Mouse (Mus musculus) neural tube, embryonic 12.5 days (tissue): ENCODE results near the gene Cd40lg. TPM values are rescaled to one million over a fixed set of nuclear protein-coding genes. Genes with fewer than 3 reads are reported as not detected.

Source experiments
- ATAC-seq: fragments of 200-750 bp; cut with Nextera tagmentation; 2 replicates; pipeline ENCODE4 v1.8.0; 2017; ENCODE audit warnings: low read depth, mild to moderate bottlenecking, moderate TSS enrichment, moderate library complexity; ENCODE audit not compliant: low FRiP score
- H3K27ac ChIP-seq: fragments of 300-500 bp; sonication (generic); 2 replicates; pipeline ENCODE4 v1.5.1; 2016
- H3K27me3 ChIP-seq: fragments of 300-500 bp; sonication (generic); replicated peaks from 2 replicates; pipeline ENCODE4 v1.6.1; 2016; ENCODE audit warnings: mild to moderate bottlenecking
- H3K36me3 ChIP-seq: fragments of 300-500 bp; sonication (generic); 2 replicates; pipeline ENCODE4 v1.6.1; 2016; ENCODE audit warnings: mild to moderate bottlenecking
- H3K4me1 ChIP-seq: fragments of 300-500 bp; sonication (generic); 2 replicates; pipeline ENCODE4 v1.6.1; 2016
- H3K4me2 ChIP-seq: fragments of 300-500 bp; sonication (generic); replicated peaks from 2 replicates; pipeline ENCODE4 v1.6.1; 2016; ENCODE audit warnings: mild to moderate bottlenecking
- H3K4me3 ChIP-seq: fragments of 300-500 bp; sonication (generic); 2 replicates; pipeline ENCODE4 v1.5.1; 2016
- H3K9ac ChIP-seq: fragments of 300-500 bp; sonication (generic); 2 replicates; pipeline ENCODE4 v1.6.1; 2016; ENCODE audit warnings: mild to moderate bottlenecking
- H3K9me3 ChIP-seq: fragments of 300-500 bp; sonication (generic); 2 replicates; pipeline ENCODE4 v1.6.1; 2016; ENCODE audit warnings: mild to moderate bottlenecking
- WGBS: fragments of 180-500 bp; shearing (Covaris S2); methylation state at CpG from one replicate; pipeline ENCODE4 v1.1.7; 2016; 5-methylcytosine and 5-hydroxymethylcytosine counted together
- polyA plus RNA-seq: library from polyadenylated mRNA; unstranded; fragments of >200 nt; fragmentation: Nextera tagmentation; extraction: Ambion mirVana; gene quantifications from 2 replicates; pipeline ENCODE4 v1.2.1, GENCODE M21; 2016

The Cd40lg gene
- not detected in 2 replicates for polyA plus RNA-seq

DNA sequence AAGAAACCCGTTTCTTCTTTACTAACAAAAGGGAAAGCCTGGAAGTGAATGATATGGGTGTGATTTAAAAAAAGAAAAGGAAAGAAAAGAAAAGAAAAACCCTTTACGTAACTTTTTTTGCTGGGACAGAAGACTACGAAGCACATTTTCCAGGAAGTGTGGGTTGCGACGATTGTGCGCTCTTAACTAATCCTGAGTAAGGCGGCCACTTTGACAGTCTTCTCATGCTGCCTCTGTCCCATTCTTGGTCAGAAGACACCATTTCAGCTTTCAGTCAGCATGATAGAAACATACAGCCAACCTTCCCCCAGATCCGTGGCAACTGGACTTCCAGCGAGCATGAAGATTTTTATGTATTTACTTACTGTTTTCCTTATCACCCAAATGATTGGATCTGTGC lies at the start of gene Cd40lg:
TSS of gene Cd40lg (plus strand) at position 268 of the 400 bp plus-strand sequence.
- Histone ChIP-seq H3K4me3 (no peak within 1 kb of the TSS), H3K4me1 (no peaks in the 10 kb centered on the region), H3K4me2 (no peak within 1 kb of the TSS), H3K27ac (no peak within 1 kb of the TSS), H3K9ac (no peak within 1 kb of the TSS), H3K9me3 (no peaks in the 10 kb centered on the region), H3K27me3 (no peaks in the 10 kb centered on the region), H3K36me3 (no peaks in the 10 kb centered on the region)
- no peak for ATAC-seq
- WGBS = 91% methylated on average over 9 of the region's 9 CpGs

- ATAC-seq = no peak
- no peak overlapping the region for H3K4me2 ChIP-seq
- no peak overlapping the region for H3K9ac ChIP-seq
- H3K4me1 ChIP-seq = no peaks in the 10 kb centered on the region
- no peaks in the 10 kb centered on the region for H3K36me3 ChIP-seq
- H3K27ac ChIP-seq = no peak overlapping the region
- 69% methylated on average over 1 of the region's 1 CpGs for WGBS
- no peaks in the 10 kb centered on the region for H3K9me3 ChIP-seq
- H3K27me3 ChIP-seq = no peaks in the 10 kb centered on the region
- no peak overlapping the region for H3K4me3 ChIP-seq
Measured at GRCm38 (mm10) chrX:57166549-57166948, 45.4 kb upstream of the Cd40lg start.

DNA sequence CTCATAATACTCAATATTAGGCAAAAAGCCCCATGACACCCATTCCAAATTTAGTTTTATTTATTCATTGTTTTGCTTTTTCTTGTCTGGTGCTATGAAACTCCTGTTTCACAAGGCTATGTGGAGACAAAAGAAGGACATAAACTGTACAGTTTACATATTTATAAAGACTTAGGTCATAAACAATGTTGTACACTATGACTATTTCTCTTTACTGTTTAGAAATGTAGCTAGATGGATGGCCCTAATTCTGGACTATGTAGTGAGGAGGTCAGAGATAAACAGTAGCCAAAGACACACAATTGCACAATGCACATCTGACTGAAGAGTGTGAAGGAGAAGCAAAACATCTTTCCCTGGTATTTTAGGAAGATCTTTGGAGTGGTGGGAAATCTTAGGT lies 40.7 kb upstream of the Cd40lg start:
- Histone ChIP-seq H3K9me3 (no peaks in the 10 kb centered on the region), H3K9ac (no peak overlapping the region), H3K4me3 (no peak overlapping the region), H3K36me3 (no peaks in the 10 kb centered on the region), H3K4me1 (no peaks in the 10 kb centered on the region), H3K27ac (no peak overlapping the region), H3K4me2 (no peak overlapping the region), H3K27me3 (no peaks in the 10 kb centered on the region)
- ATAC-seq = no peak

DNA sequence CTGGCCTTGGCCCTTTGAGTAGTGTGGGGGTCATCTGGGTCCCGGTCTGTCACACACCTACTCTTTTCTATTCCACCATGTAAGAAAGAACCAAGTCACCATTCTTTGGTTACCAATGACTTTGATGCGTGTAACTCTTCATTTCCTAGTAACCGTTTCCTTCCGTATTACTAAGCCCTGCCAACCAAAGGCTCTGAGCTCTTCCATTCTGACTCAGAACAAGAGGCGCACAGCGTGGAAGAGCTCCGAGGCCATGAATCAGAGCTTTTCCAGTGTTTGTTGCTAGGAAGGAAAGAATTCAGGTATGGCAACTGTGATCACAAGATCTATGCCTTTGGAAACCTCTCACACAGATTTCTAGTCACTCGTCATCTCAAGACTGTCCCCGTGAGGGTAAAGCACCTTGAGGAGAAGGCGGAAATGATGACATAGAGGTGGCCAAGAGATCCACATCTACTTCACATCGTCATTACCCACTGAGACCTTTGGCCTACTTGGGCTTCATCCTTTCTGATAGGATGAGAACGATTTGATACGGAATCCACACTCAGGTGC lies 34.6 kb upstream of the Cd40lg start:
- Histone ChIP-seq H3K27ac (no peak overlapping the region), H3K9ac (no peak overlapping the region), H3K4me2 (no peak overlapping the region), H3K36me3 (no peaks in the 10 kb centered on the region), H3K9me3 (no peaks in the 10 kb centered on the region), H3K4me3 (no peak overlapping the region), H3K4me1 (no peaks in the 10 kb centered on the region), H3K27me3 (no peaks in the 10 kb centered on the region)
- no peak for ATAC-seq
- WGBS = 94% methylated on average over 13 of the region's 13 CpGs

GRCm38 (mm10) chrX:57182470-57182869 lies 29.5 kb upstream of the Cd40lg start:
- no peak overlapping the region for H3K9ac ChIP-seq
- no peak overlapping the region for H3K27ac ChIP-seq
- H3K27me3 ChIP-seq = no peaks in the 10 kb centered on the region
- WGBS = 84% methylated on average over 2 of the region's 2 CpGs
- H3K4me2 ChIP-seq = no peak overlapping the region
- no peak overlapping the region for H3K4me3 ChIP-seq
- no peaks in the 10 kb centered on the region for H3K9me3 ChIP-seq
- ATAC-seq = no peak
- no peaks in the 10 kb centered on the region for H3K4me1 ChIP-seq
- H3K36me3 ChIP-seq = no peaks in the 10 kb centered on the region

DNA sequence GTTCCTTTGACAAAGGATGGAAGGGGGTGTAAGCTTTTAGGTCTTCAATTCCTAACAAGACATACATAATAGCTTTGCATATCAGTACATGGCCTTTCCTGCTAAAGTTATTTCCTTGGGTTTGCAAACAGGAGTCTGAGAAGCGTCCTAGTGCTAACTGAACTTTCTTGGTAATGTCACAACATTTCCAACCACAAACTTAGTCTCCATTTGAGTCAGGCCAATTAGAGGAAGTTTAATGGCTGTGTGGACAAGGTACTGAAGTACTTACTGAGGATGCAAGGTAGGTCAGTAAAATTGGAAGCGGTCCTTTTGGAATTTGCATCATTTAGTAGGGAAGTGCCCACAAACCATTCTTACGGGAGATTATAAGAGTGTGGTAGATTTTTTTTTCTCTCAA lies 28.6 kb upstream of the Cd40lg start:
- H3K4me2 ChIP-seq = no peak overlapping the region
- H3K27ac ChIP-seq = no peak overlapping the region
- H3K27me3 ChIP-seq = no peaks in the 10 kb centered on the region
- H3K4me1 ChIP-seq = no peaks in the 10 kb centered on the region
- H3K9me3 ChIP-seq = no peaks in the 10 kb centered on the region
- H3K9ac ChIP-seq = no peak overlapping the region
- no peaks in the 10 kb centered on the region for H3K36me3 ChIP-seq
- 98% methylated on average over 3 of the region's 3 CpGs for WGBS
- no peak for ATAC-seq
- no peak overlapping the region for H3K4me3 ChIP-seq

- Histone ChIP-seq H3K4me3 (no peak overlapping the region), H3K9me3 (no peaks in the 10 kb centered on the region), H3K36me3 (no peaks in the 10 kb centered on the region), H3K4me1 (no peaks in the 10 kb centered on the region), H3K27me3 (no peaks in the 10 kb centered on the region), H3K9ac (no peak overlapping the region), H3K4me2 (no peak overlapping the region), H3K27ac (no peak overlapping the region)
- no peak for ATAC-seq
- WGBS = 90% methylated on average over 8 of the region's 8 CpGs
Measured at GRCm38 (mm10) chrX:57187301-57187700, 24.6 kb upstream of the Cd40lg start.

DNA sequence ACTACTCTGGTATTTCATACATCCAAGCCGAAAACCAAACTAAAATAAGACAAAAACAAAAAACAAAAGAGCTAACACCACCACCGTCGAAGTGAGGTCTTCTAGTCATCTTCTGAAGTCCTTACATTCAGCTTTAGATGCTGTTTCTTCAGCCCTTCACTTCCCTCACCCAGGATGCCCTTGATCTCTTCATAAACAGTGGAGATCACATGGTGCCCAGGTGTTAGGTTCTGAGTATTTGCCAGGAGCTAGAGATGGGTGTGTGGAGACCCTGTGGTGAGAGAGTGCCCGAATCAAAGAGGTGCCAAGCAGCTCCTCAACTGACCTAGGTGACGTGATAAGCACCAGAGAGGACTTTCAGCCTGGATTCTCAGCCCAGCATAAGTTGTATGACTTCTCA lies 22.6 kb upstream of the Cd40lg start:
- ATAC-seq = no peak
- H3K4me1 ChIP-seq = no peaks in the 10 kb centered on the region
- no peak overlapping the region for H3K4me3 ChIP-seq
- no peaks in the 10 kb centered on the region for H3K9me3 ChIP-seq
- WGBS = 76% methylated on average over 5 of the region's 5 CpGs
- H3K27ac ChIP-seq = no peak overlapping the region
- H3K36me3 ChIP-seq = no peaks in the 10 kb centered on the region
- no peaks in the 10 kb centered on the region for H3K27me3 ChIP-seq
- H3K9ac ChIP-seq = no peak overlapping the region
- no peak overlapping the region for H3K4me2 ChIP-seq

DNA sequence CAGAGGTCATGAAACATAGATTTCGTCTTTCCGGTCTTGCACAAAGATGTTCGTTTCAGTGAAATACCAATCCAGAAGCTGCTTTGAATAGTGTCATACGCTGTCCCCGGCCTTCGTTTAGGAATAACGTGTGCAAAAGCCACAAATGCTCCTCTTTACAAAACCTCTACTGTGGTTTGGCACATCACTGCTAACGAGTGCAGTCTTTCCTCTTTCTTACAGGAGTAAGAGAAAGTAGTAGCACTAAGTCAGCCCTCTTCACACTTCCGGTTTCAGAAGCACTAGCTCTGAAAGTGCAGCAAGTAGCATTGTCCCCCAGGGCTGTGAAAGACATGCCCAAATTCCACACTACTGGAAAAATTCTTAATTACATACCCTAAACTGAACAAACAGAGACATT lies 15.6 kb upstream of the Cd40lg start:
- no peak for ATAC-seq
- H3K4me1 ChIP-seq = no peaks in the 10 kb centered on the region
- WGBS = 89% methylated on average over 9 of the region's 9 CpGs
- no peaks in the 10 kb centered on the region for H3K36me3 ChIP-seq
- no peak overlapping the region for H3K4me2 ChIP-seq
- H3K9ac ChIP-seq = no peak overlapping the region
- H3K27me3 ChIP-seq = no peaks in the 10 kb centered on the region
- H3K4me3 ChIP-seq = no peak overlapping the region
- no peaks in the 10 kb centered on the region for H3K9me3 ChIP-seq
- no peak overlapping the region for H3K27ac ChIP-seq

- H3K9ac ChIP-seq = no peak overlapping the region
- no peak for ATAC-seq
- H3K27me3 ChIP-seq = no peaks in the 10 kb centered on the region
- no peak overlapping the region for H3K4me2 ChIP-seq
- 27% methylated on average over 2 of the region's 2 CpGs for WGBS
- H3K4me3 ChIP-seq = no peak overlapping the region
- H3K9me3 ChIP-seq = no peaks in the 10 kb centered on the region
- no peak overlapping the region for H3K27ac ChIP-seq
- no peaks in the 10 kb centered on the region for H3K4me1 ChIP-seq
- H3K36me3 ChIP-seq = no peaks in the 10 kb centered on the region
Measured at GRCm38 (mm10) chrX:57198036-57198435, 13.9 kb upstream of the Cd40lg start.

GRCm38 (mm10) chrX:57200397-57200796 lies 11.5 kb upstream of the Cd40lg start:
- ATAC-seq = no peak
- no peaks in the 10 kb centered on the region for H3K27me3 ChIP-seq
- no peak overlapping the region for H3K4me2 ChIP-seq
- H3K27ac ChIP-seq = no peak overlapping the region
- no peak overlapping the region for H3K9ac ChIP-seq
- no peaks in the 10 kb centered on the region for H3K4me1 ChIP-seq
- H3K36me3 ChIP-seq = no peaks in the 10 kb centered on the region
- no peaks in the 10 kb centered on the region for H3K9me3 ChIP-seq
- WGBS = 76% methylated on average over 2 of the region's 2 CpGs
- H3K4me3 ChIP-seq = no peak overlapping the region

DNA sequence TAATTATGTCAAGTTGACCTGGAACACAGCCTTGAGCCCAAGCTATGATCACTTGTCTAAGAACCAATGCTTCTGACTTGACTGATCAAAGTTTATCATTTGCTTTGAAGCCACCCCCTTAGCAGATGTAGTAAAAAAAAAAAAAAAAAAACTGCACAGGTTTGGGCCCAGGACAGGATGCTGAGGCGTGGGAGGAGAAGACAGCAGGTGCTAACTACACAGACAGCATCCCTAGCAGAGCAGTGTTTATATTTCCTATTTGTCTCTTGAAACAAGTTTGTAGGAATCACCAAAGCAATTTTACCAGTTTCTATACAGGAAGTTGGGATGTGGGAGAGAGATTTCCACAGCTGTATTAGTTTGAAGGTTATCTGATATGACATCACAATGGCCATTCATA lies 1.4 kb upstream of the Cd40lg start:
- H3K9me3 ChIP-seq = no peaks in the 10 kb centered on the region
- no peak overlapping the region for H3K4me3 ChIP-seq
- H3K36me3 ChIP-seq = no peaks in the 10 kb centered on the region
- H3K9ac ChIP-seq = no peak overlapping the region
- WGBS = 80% methylated on average over 1 of the region's 1 CpGs
- no peaks in the 10 kb centered on the region for H3K27me3 ChIP-seq
- no peaks in the 10 kb centered on the region for H3K4me1 ChIP-seq
- no peak overlapping the region for H3K4me2 ChIP-seq
- ATAC-seq = no peak
- H3K27ac ChIP-seq = no peak overlapping the region

GRCm38 (mm10) chrX:57212862-57213261 lies 919 bp downstream of the Cd40lg start:
- no peak overlapping the region for H3K4me2 ChIP-seq
- H3K27ac ChIP-seq = no peak overlapping the region
- no peaks in the 10 kb centered on the region for H3K27me3 ChIP-seq
- no peak overlapping the region for H3K9ac ChIP-seq
- ATAC-seq = no peak
- no peaks in the 10 kb centered on the region for H3K9me3 ChIP-seq
- H3K36me3 ChIP-seq = no peaks in the 10 kb centered on the region
- 92% methylated on average over 3 of the region's 3 CpGs for WGBS
- no peak overlapping the region for H3K4me3 ChIP-seq
- no peaks in the 10 kb centered on the region for H3K4me1 ChIP-seq
